Mouse (Mus musculus) small intestine, adult 10 weeks (tissue): ENCODE measurements around the gene Sema6b. TPM values are rescaled to one million over a fixed set of nuclear protein-coding genes. Genes with fewer than 3 reads are reported as not detected.

Source experiments
- polyA plus RNA-seq: library from polyadenylated mRNA; stranded (reverse); fragments of 350-450 nt; fragmentation: Illumina TruSeq; extraction: RNeasy Lipid Tissue Mini Kit (QIAGEN cat#74804); gene quantifications from one replicate; pipeline ENCODE4 v1.2.3, GENCODE M21; 2014; ENCODE audit warnings: low replicate concordance

Sema6b gene
- polyA plus RNA-seq = not detected

GRCm38 (mm10) chr17:56139858-56140595 lies at the start of gene Sema6b:
TSS of gene Sema6b (minus strand) at chr17:56140343.

GRCm38 (mm10) chr17:56183658-56184103 lies 43.5 kb upstream of the Sema6b start, which contains the start of gene Mydgf:
TSS of gene Mydgf (minus strand) at chr17:56183920.

DNA sequence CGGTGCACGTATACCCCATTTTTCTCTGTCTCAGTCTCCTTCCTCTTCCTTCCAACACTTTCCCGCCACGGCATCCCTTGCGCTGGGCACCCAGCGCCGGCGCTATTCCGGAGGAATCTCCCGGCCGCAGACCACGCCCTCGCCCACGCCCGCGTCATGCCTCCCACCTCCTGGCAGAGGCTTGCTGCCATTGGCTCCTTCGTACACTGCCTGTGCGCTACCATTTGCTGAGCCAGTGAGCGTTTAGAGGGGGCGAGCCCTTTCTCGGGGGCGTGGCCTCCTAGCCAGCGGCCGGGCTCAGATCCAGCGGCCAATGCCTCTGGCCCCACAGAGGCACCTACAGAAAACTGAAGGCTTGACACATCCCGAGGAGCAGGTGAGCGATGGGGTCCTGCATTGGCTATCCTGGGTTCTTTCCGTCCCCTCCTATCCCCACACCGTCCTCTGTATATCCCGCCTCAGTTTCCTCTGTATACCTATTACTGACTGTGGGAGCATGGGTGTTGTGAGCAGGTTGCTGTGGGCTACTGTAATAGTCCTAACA lies 22.2 kb upstream of the Sema6b start, which contains the start of gene Tnfaip8l1:
Gene Tnfaip8l1, plus strand, starts transcription at position 247 of the 544 bp plus-strand sequence.

GRCm38 (mm10) chr17:56121826-56122225 lies 18.3 kb downstream of the Sema6b start, which contains the start of gene Lrg1:
TSS of gene Lrg1 (minus strand) at chr17:56122001.

GRCm38 (mm10) chr17:56117251-56117710 lies 22.9 kb downstream of the Sema6b start, which contains the start of gene Plin5:
TSS of gene Plin5 (minus strand) at chr17:56117596.

GRCm38 (mm10) chr17:56109219-56110051 lies 30.7 kb downstream of the Sema6b start, which contains the start of gene Plin4:
TSS of gene Plin4 (minus strand) at chr17:56109803.

GRCm38 (mm10) chr17:56078880-56079795 lies 61.0 kb downstream of the Sema6b start, which contains the start of gene Hdgfl2:
TSS of gene Hdgfl2 (plus strand) at chr17:56079634.

DNA sequence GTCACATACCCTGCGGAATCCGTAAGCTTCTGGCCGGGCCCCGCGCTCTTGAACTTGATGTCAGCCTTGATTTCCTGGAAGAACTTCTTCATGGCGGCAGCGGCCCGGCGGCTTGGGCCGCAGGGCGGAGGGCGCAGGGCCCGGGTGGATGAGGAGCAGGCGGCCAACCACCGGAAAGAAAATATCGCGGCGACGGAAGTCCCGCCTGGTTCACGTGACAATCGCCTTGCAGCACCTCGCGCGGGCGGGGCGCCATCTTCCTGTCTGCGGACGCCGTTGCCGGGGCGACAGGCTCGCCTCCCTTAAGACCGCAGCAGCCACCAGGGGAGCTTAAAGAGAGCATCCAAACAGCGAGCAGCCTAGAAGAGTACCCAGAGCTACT lies 65.3 kb downstream of the Sema6b start, which contains the start of gene Ubxn6:
Gene Ubxn6, minus strand, starts transcription at position 202 of the 382 bp plus-strand sequence.

Other genes starting within 250 kb of the Sema6b start
- gene Zfp959, start 248.2 kb downstream of the Sema6b start, polyA plus RNA-seq = 40.5 TPM
- gene Zfp119b, start 190.8 kb downstream of the Sema6b start, polyA plus RNA-seq = 20.5 TPM
- gene Ebi3, start 187.7 kb downstream of the Sema6b start, polyA plus RNA-seq = not detected
- not detected for gene Yju2, start 181.2 kb downstream of the Sema6b start, polyA plus RNA-seq
- gene Shd, start 169.9 kb downstream of the Sema6b start, polyA plus RNA-seq = not detected
- not detected for gene Fsd1, start 153.8 kb downstream of the Sema6b start, polyA plus RNA-seq
- gene Stap2, start 134.8 kb downstream of the Sema6b start, polyA plus RNA-seq = 15.4 TPM
- 0.63 TPM for gene Mpnd, start 134.6 kb downstream of the Sema6b start, polyA plus RNA-seq
- 0.52 TPM for gene Sh3gl1, start 103.7 kb downstream of the Sema6b start, polyA plus RNA-seq
- 0.26 TPM for gene Chaf1a, start 99.9 kb downstream of the Sema6b start, polyA plus RNA-seq
- 14.4 TPM for gene Ubxn6, start 65.3 kb downstream of the Sema6b start, polyA plus RNA-seq
- 2.2 TPM for gene Hdgfl2, start 60.7 kb downstream of the Sema6b start, polyA plus RNA-seq
- 0.41 TPM for gene Plin4, start 30.5 kb downstream of the Sema6b start, polyA plus RNA-seq
- gene Plin5, start 22.7 kb downstream of the Sema6b start, polyA plus RNA-seq = not detected
- not detected for gene Lrg1, start 18.3 kb downstream of the Sema6b start, polyA plus RNA-seq
- gene Tnfaip8l1, start 22.1 kb upstream of the Sema6b start, polyA plus RNA-seq = 0.97 TPM
- 5.6 TPM for gene Mydgf, start 43.6 kb upstream of the Sema6b start, polyA plus RNA-seq
- 0.15 TPM for gene Dpp9, start 78.6 kb upstream of the Sema6b start, polyA plus RNA-seq
- 2.2 TPM for gene Fem1a, start 116.5 kb upstream of the Sema6b start, polyA plus RNA-seq
- gene Ticam1, start 136.4 kb upstream of the Sema6b start, polyA plus RNA-seq = 0.63 TPM
- gene Plin3, start 152.5 kb upstream of the Sema6b start, polyA plus RNA-seq = 90.5 TPM
- gene Arrdc5, start 159.9 kb upstream of the Sema6b start, polyA plus RNA-seq = not detected
- gene Uhrf1, start 163.0 kb upstream of the Sema6b start, polyA plus RNA-seq = 12.6 TPM
- 0.52 TPM for gene Kdm4b, start 185.7 kb upstream of the Sema6b start, polyA plus RNA-seq